Mouse (Mus musculus): ENCODE results near the gene Gm20431.

Gm20431 gene

GRCm38 (mm10) chr2:167605178-167605794 lies 56.0 kb downstream of the Gm20431 start:
- ATAC-seq (ENCODE audit: insufficient number of reproducible peaks, low FRiP score, low TSS enrichment) = peak; percentile 71

GRCm38 (mm10) chr2:167602978-167603377 lies 58.3 kb downstream of the Gm20431 start:
- no peak for ATAC-seq (ENCODE audit: insufficient number of reproducible peaks, low FRiP score, low TSS enrichment)

GRCm38 (mm10) chr2:167602364-167602763 lies 58.9 kb downstream of the Gm20431 start:
- ATAC-seq (ENCODE audit: insufficient number of reproducible peaks, low FRiP score, low TSS enrichment) = no peak

- no peak for ATAC-seq (ENCODE audit: insufficient number of reproducible peaks, low FRiP score, low TSS enrichment)
Measured at GRCm38 (mm10) chr2:167600481-167600995, 60.8 kb downstream of the Gm20431 start.

- no peak for ATAC-seq (ENCODE audit: insufficient number of reproducible peaks, low FRiP score, low TSS enrichment)
Measured at GRCm38 (mm10) chr2:167599917-167600316, 61.4 kb downstream of the Gm20431 start.

GRCm38 (mm10) chr2:167599195-167599594 lies 62.1 kb downstream of the Gm20431 start:
- ATAC-seq (ENCODE audit: insufficient number of reproducible peaks, low FRiP score, low TSS enrichment) = no peak

- no peak for ATAC-seq (ENCODE audit: insufficient number of reproducible peaks, low FRiP score, low TSS enrichment)
Measured at GRCm38 (mm10) chr2:167597492-167598186, 63.7 kb downstream of the Gm20431 start.

- ATAC-seq (ENCODE audit: insufficient number of reproducible peaks, low FRiP score, low TSS enrichment) = no peak
Measured at GRCm38 (mm10) chr2:167596726-167597491, 64.4 kb downstream of the Gm20431 start.

- ATAC-seq (ENCODE audit: insufficient number of reproducible peaks, low FRiP score, low TSS enrichment) = no peak
Measured at GRCm38 (mm10) chr2:167596262-167596661, 65.0 kb downstream of the Gm20431 start.

GRCm38 (mm10) chr2:167595761-167596171 lies 65.5 kb downstream of the Gm20431 start:
- no peak for ATAC-seq (ENCODE audit: insufficient number of reproducible peaks, low FRiP score, low TSS enrichment)

- ATAC-seq (ENCODE audit: insufficient number of reproducible peaks, low FRiP score, low TSS enrichment) = no peak
Measured at GRCm38 (mm10) chr2:167594444-167594934, 66.8 kb downstream of the Gm20431 start.

GRCm38 (mm10) chr2:167593551-167594250 lies 67.6 kb downstream of the Gm20431 start:
- no peak for ATAC-seq (ENCODE audit: insufficient number of reproducible peaks, low FRiP score, low TSS enrichment)

GRCm38 (mm10) chr2:167588774-167589577 lies 72.3 kb downstream of the Gm20431 start:
- ATAC-seq (ENCODE audit: insufficient number of reproducible peaks, low FRiP score, low TSS enrichment) = no peak

- ATAC-seq (ENCODE audit: insufficient number of reproducible peaks, low FRiP score, low TSS enrichment) = no peak
Measured at GRCm38 (mm10) chr2:167586976-167587375, 74.3 kb downstream of the Gm20431 start.

GRCm38 (mm10) chr2:167586041-167586440 lies 75.3 kb downstream of the Gm20431 start:
- no peak for ATAC-seq (ENCODE audit: insufficient number of reproducible peaks, low FRiP score, low TSS enrichment)

- ATAC-seq (ENCODE audit: insufficient number of reproducible peaks, low FRiP score, low TSS enrichment) = no peak
Measured at GRCm38 (mm10) chr2:167585273-167585672, 76.0 kb downstream of the Gm20431 start.

- ATAC-seq (ENCODE audit: insufficient number of reproducible peaks, low FRiP score, low TSS enrichment) = no peak
Measured at GRCm38 (mm10) chr2:167583161-167583952, 77.9 kb downstream of the Gm20431 start.

GRCm38 (mm10) chr2:167578521-167578920 lies 82.8 kb downstream of the Gm20431 start:
- ATAC-seq (ENCODE audit: insufficient number of reproducible peaks, low FRiP score, low TSS enrichment) = no peak

All from cerebellum, adult (tissue).